Mouse (Mus musculus) mouse embryonic stem cell (cell line): ENCODE measurements around the gene Ccr1l1.
"Not testable (repeated sequence)": the region's sequence is repeated elsewhere in the genome, so short reads cannot be mapped to it uniquely, and the experiment has no call there.

Source experiments
- in situ Hi-C, 2 experiments: fragments of 300-500 bp; cut with MboI; formaldehyde crosslinking; loops; 1 replicate in 1 of 2; 3 replicates in 1 of 2; pipeline ENCODE4 v1.14.3; 2019 to 2020; ENCODE audit warnings: low sequenced_read_pairs in 2 of 2, low pct_unique_long_range_greater_than_20kb in 1 of 2, mixed read lengths in 1 of 2; ENCODE audit not compliant: unreplicated experiment in 1 of 2

Gene Ccr1l1

GRCm38 (mm10) chr9:123978308-123978707 lies at the start of gene Ccr1l1:
Gene Ccr1l1, minus strand, starts transcription at chr9:123978408.
- in situ Hi-C loops, result no loop called here

GRCm38 (mm10) chr9:124021672-124022071 lies 43.5 kb upstream of the Ccr1l1 start, which contains the start of gene Ccr3:
Gene Ccr3, plus strand, starts transcription at chr9:124021972.
- in situ Hi-C loops, result no loop called here

- in situ Hi-C loops, result no loop called here
Observed at GRCm38 (mm10) chr9:124019887-124020286, 41.7 kb upstream of the Ccr1l1 start.

GRCm38 (mm10) chr9:124016048-124016447 lies 37.8 kb upstream of the Ccr1l1 start:
- in situ Hi-C loops, result no loop called here

- in situ Hi-C loops, result no loop called here
Observed at GRCm38 (mm10) chr9:124014985-124015652, 36.9 kb upstream of the Ccr1l1 start.

GRCm38 (mm10) chr9:124013270-124013669 lies 35.1 kb upstream of the Ccr1l1 start:
- in situ Hi-C loops, result no loop called here

GRCm38 (mm10) chr9:124012691-124013090 lies 34.5 kb upstream of the Ccr1l1 start:
- in situ Hi-C loops, result no loop called here

- in situ Hi-C loops, result no loop called here
Observed at GRCm38 (mm10) chr9:123999784-124000183, 21.6 kb upstream of the Ccr1l1 start.

- in situ Hi-C loops, result no loop called here
Observed at GRCm38 (mm10) chr9:123997719-123998118, 19.5 kb upstream of the Ccr1l1 start.

GRCm38 (mm10) chr9:123991312-123991906 lies 13.2 kb upstream of the Ccr1l1 start:
- in situ Hi-C loops, result no loop called here

GRCm38 (mm10) chr9:123989671-123990070 lies 11.5 kb upstream of the Ccr1l1 start:
- in situ Hi-C loops, result no loop called here

- in situ Hi-C loops, result no loop called here
Observed at GRCm38 (mm10) chr9:123986217-123986616, 8.0 kb upstream of the Ccr1l1 start.

- in situ Hi-C loops, result no loop called here
Observed at GRCm38 (mm10) chr9:123984943-123985342, 6.7 kb upstream of the Ccr1l1 start.

GRCm38 (mm10) chr9:123982720-123983119 lies 4.5 kb upstream of the Ccr1l1 start:
- in situ Hi-C loops, result no loop called here

- in situ Hi-C loops, result no loop called here
Observed at GRCm38 (mm10) chr9:123981909-123982308, 3.7 kb upstream of the Ccr1l1 start.

- in situ Hi-C loops, result not testable (repeated sequence)
Observed at GRCm38 (mm10) chr9:123980858-123981475, 2.8 kb upstream of the Ccr1l1 start.

GRCm38 (mm10) chr9:123976876-123977663 lies 1.1 kb downstream of the Ccr1l1 start:
- in situ Hi-C loops, result no loop called here

GRCm38 (mm10) chr9:123975630-123976029 lies 2.6 kb downstream of the Ccr1l1 start:
- in situ Hi-C loops, result no loop called here

- in situ Hi-C loops, result no loop called here
Observed at GRCm38 (mm10) chr9:123968290-123968912, 9.8 kb downstream of the Ccr1l1 start, which contains the start of gene Ccr1. Gene Ccr1, minus strand, starts transcription at chr9:123968692.
